Mouse (Mus musculus) CD8-positive naive resting alpha-beta T cell, adult 2 months (primary cell): ENCODE results near the gene Slc36a3.
"Not testable (repeated sequence)": the region's sequence is repeated elsewhere in the genome, so short reads cannot be mapped to it uniquely, and the experiment has no call there.

Experiments used
- DNase-seq, 2 experiments: peaks; one replicate each; pipeline ENCODE4 v3.0.0; 2022; ENCODE audit warnings: low read depth in 2 of 2, low spot score in 2 of 2

Slc36a3 gene

GRCm38 (mm10) chr11:55146855-55147254 is 4.7 kb downstream of the Slc36a3 start:
- DNase-seq: no peak

GRCm38 (mm10) chr11:55144011-55144410 is 7.5 kb downstream of the Slc36a3 start:
- DNase-seq: no peak

- DNase-seq: no peak
Measured at GRCm38 (mm10) chr11:55141502-55141901, 10.0 kb downstream of the Slc36a3 start.

GRCm38 (mm10) chr11:55137646-55138045 is 13.9 kb downstream of the Slc36a3 start:
- DNase-seq: no peak

GRCm38 (mm10) chr11:55136770-55137547 is 14.5 kb downstream of the Slc36a3 start:
- peak; percentile 81 to 88 for DNase-seq

- DNase-seq: no peak
Measured at GRCm38 (mm10) chr11:55134871-55135270, 16.6 kb downstream of the Slc36a3 start.

- DNase-seq: no peak
Measured at GRCm38 (mm10) chr11:55134407-55134806, 17.1 kb downstream of the Slc36a3 start.

- DNase-seq: no peak
Measured at GRCm38 (mm10) chr11:55133204-55133603, 18.3 kb downstream of the Slc36a3 start.

- DNase-seq: no peak
Measured at GRCm38 (mm10) chr11:55131946-55132345, 19.6 kb downstream of the Slc36a3 start.

- DNase-seq: peak; percentile 43 to 61
Measured at GRCm38 (mm10) chr11:55131077-55131742, 20.3 kb downstream of the Slc36a3 start.

GRCm38 (mm10) chr11:55128411-55128810 is 23.1 kb downstream of the Slc36a3 start:
- no peak for DNase-seq

GRCm38 (mm10) chr11:55127937-55128336 is 23.6 kb downstream of the Slc36a3 start:
- no peak for DNase-seq

GRCm38 (mm10) chr11:55126663-55127062 is 24.8 kb downstream of the Slc36a3 start:
- DNase-seq: no peak

- no peak for DNase-seq
Measured at GRCm38 (mm10) chr11:55121430-55121829, 30.1 kb downstream of the Slc36a3 start.

- DNase-seq: peak; percentile 51 to 66
Measured at GRCm38 (mm10) chr11:55120821-55121271, 30.7 kb downstream of the Slc36a3 start.

- DNase-seq: no peak
Measured at GRCm38 (mm10) chr11:55120279-55120678, 31.2 kb downstream of the Slc36a3 start.

GRCm38 (mm10) chr11:55117031-55117430 is 34.5 kb downstream of the Slc36a3 start:
- DNase-seq: no peak

GRCm38 (mm10) chr11:55116004-55116403 is 35.5 kb downstream of the Slc36a3 start:
- no peak for DNase-seq

- no peak for DNase-seq
Measured at GRCm38 (mm10) chr11:55114291-55114690, 37.2 kb downstream of the Slc36a3 start.

GRCm38 (mm10) chr11:55113861-55114250 is 37.7 kb downstream of the Slc36a3 start:
- DNase-seq: not testable (repeated sequence)

GRCm38 (mm10) chr11:55113209-55113860 is 38.2 kb downstream of the Slc36a3 start:
- no peak for DNase-seq
